Mouse (Mus musculus) left cerebral cortex, postnatal 10 days (tissue): ENCODE measurements around the gene Pcolce. TPM values are rescaled to one million over a fixed set of nuclear protein-coding genes. Genes with fewer than 3 reads are reported as not detected.

ENCODE experiments used
- DNase-seq, 2 experiments: peaks; one replicate each; pipeline ENCODE4 v3.0.0; 2021 to 2022; ENCODE audit warnings: low spot score in 2 of 2, mixed read lengths in 1 of 2; ENCODE audit errors: extremely low spot score in 1 of 2
- intact Hi-C: fragments of 180-260 bp; cut with DNase I; formaldehyde crosslinking; loops from one replicate; pipeline ENCODE4 v1.15.1; 2025
- total RNA-seq, 2 experiments: library from RNA; stranded (reverse); gene quantifications; 2 replicates each; pipeline ENCODE4 v1.2.3; 2021

Pcolce gene
- total RNA-seq, 2 experiments from 2014 or later, result 11.4 to 12.3 TPM

- peak; percentile 95 to 96 for DNase-seq
- intact Hi-C loops, result no loop called here
Observed at GRCm38 (mm10) chr5:137600619-137601364, 12.8 kb downstream of the Pcolce start, which contains the start of gene Mospd3. TSS of gene Mospd3 (minus strand) at chr5:137601058.

GRCm38 (mm10) chr5:137600281-137600618, 13.3 kb downstream of the Pcolce start:
- intact Hi-C loops, result no loop called here
- peak in 1 of 2 experiments; percentile 57 for DNase-seq

GRCm38 (mm10) chr5:137599600-137599999, 14.0 kb downstream of the Pcolce start:
- intact Hi-C loops, result no loop called here
- DNase-seq, result no peak

GRCm38 (mm10) chr5:137598100-137598826, 15.3 kb downstream of the Pcolce start:
- intact Hi-C loops, result no loop called here

GRCm38 (mm10) chr5:137597625-137598024, 16.0 kb downstream of the Pcolce start:
- DNase-seq, result no peak
- intact Hi-C loops, result no loop called here

More at GRCm38 (mm10) chr5:137598100-137598826, 15.3 kb downstream of the Pcolce start:
- no peak for DNase-seq

- DNase-seq, result no peak
- intact Hi-C loops, result no loop called here
Observed at GRCm38 (mm10) chr5:137596601-137597261, 16.9 kb downstream of the Pcolce start.

- intact Hi-C loops, result no loop called here
- no peak for DNase-seq
Observed at GRCm38 (mm10) chr5:137595921-137596320, 17.7 kb downstream of the Pcolce start.

GRCm38 (mm10) chr5:137590507-137590906, 23.1 kb downstream of the Pcolce start:
- intact Hi-C loops, result no loop called here
- DNase-seq, result no peak

GRCm38 (mm10) chr5:137584976-137585375, 28.6 kb downstream of the Pcolce start:
- intact Hi-C loops, result loop anchor here (5.0 kb wide), 1 partner anchor 53 kb away; the partner anchor contains the start of genes Epo and Gnb2
- peak in 1 of 2 experiments; percentile 79 for DNase-seq

- peak; percentile 73 to 76 for DNase-seq
- intact Hi-C loops, result no loop called here
Observed at GRCm38 (mm10) chr5:137583670-137584169, 29.9 kb downstream of the Pcolce start.

- no peak for DNase-seq
- intact Hi-C loops, result no loop called here
Observed at GRCm38 (mm10) chr5:137582702-137583101, 30.9 kb downstream of the Pcolce start.

GRCm38 (mm10) chr5:137580246-137580645, 33.3 kb downstream of the Pcolce start:
- DNase-seq, result no peak
- intact Hi-C loops, result no loop called here

GRCm38 (mm10) chr5:137574470-137574901, 39.1 kb downstream of the Pcolce start:
- DNase-seq, result peak; percentile 36 to 69
- intact Hi-C loops, result no loop called here

GRCm38 (mm10) chr5:137570691-137571586, 42.6 kb downstream of the Pcolce start:
- no peak for DNase-seq
- intact Hi-C loops, result no loop called here

- no peak for DNase-seq
- intact Hi-C loops, result no loop called here
Observed at GRCm38 (mm10) chr5:137570181-137570580, 43.4 kb downstream of the Pcolce start.

- intact Hi-C loops, result no loop called here
- no peak for DNase-seq
Observed at GRCm38 (mm10) chr5:137569665-137570064, 43.9 kb downstream of the Pcolce start, which contains the start of gene Tfr2. TSS of gene Tfr2 (plus strand) at chr5:137569840.

GRCm38 (mm10) chr5:137569031-137569430, 44.6 kb downstream of the Pcolce start:
- intact Hi-C loops, result no loop called here
- DNase-seq, result no peak

- intact Hi-C loops, result no loop called here
- no peak for DNase-seq
Observed at GRCm38 (mm10) chr5:137568223-137568798, 45.3 kb downstream of the Pcolce start.
